Mouse (Mus musculus) B cell, adult (primary cell): ENCODE measurements around the gene Sf3a2. TPM values are rescaled to one million over a fixed set of nuclear protein-coding genes. Genes with fewer than 3 reads are reported as not detected.

ENCODE experiments used
- total RNA-seq: library from RNA; stranded (reverse); gene quantifications from 4 replicates; pipeline ENCODE4 v1.2.4, GENCODE M21; 2023; ENCODE audit not compliant: inconsistent age

The Sf3a2 gene
- total RNA-seq, result 69.6 to 87.1 TPM (median 77.5 TPM) in 4 replicates

DNA sequence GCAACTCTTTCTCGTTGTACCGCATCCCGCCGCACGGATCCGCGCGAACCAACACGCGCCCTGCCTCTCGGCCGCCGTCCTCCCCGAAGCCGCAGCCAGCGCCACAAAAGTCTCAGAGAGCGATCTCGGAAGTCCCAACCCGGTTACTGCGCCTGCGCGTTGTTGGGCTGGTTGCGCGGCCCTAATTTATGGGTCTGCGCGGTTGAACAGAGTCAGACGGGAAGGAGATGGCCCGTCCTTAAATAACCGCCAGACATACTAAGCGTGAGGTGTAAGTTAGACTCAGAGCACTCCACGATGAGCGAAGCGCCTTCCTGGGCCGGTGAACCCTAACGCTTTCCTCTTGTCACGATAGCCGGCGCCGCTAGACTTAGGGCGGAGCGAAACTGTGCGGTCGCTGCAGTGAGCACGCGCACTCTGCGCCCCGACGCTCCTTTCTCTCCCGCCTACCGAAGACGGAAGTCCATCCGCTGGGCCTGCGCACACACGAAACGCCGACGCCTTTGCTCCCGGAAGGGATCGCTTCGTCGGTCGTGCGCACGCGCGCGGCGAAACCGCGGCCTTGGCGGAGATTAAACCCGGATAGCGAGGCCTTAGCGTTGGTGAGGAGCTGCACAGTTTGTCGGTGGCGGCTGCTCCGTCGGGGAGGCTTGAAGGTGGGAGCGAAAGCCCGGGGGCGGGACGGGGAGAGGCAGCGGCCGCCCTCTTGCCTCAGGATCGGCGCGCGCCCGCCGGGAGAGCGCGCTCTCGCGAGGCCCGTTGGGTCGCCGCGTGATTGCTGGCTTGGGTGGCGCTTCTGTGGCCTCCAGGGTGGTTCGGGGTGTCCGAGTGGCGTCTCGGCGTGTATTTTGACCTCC is at the start of gene Sf3a2, which contains the start of gene Plekhj1:
Gene Sf3a2 (plus strand): TSS at position 49 of the 857 bp plus-strand sequence.
Gene Plekhj1 (minus strand): TSS at position 477 of the 857 bp plus-strand sequence.

GRCm38 (mm10) chr10:80754594-80755290 is 43.3 kb upstream of the Sf3a2 start, which contains the start of gene Dot1l:
Dot1l (plus strand) TSS chr10:80755206.

GRCm38 (mm10) chr10:80804916-80805315 is 6.9 kb downstream of the Sf3a2 start, which contains the start of gene Amh:
Amh (plus strand) TSS chr10:80805243.

GRCm38 (mm10) chr10:80813366-80813765 is 15.4 kb downstream of the Sf3a2 start, which contains the start of gene Jsrp1:
Jsrp1 (minus strand) TSS chr10:80813498.

DNA sequence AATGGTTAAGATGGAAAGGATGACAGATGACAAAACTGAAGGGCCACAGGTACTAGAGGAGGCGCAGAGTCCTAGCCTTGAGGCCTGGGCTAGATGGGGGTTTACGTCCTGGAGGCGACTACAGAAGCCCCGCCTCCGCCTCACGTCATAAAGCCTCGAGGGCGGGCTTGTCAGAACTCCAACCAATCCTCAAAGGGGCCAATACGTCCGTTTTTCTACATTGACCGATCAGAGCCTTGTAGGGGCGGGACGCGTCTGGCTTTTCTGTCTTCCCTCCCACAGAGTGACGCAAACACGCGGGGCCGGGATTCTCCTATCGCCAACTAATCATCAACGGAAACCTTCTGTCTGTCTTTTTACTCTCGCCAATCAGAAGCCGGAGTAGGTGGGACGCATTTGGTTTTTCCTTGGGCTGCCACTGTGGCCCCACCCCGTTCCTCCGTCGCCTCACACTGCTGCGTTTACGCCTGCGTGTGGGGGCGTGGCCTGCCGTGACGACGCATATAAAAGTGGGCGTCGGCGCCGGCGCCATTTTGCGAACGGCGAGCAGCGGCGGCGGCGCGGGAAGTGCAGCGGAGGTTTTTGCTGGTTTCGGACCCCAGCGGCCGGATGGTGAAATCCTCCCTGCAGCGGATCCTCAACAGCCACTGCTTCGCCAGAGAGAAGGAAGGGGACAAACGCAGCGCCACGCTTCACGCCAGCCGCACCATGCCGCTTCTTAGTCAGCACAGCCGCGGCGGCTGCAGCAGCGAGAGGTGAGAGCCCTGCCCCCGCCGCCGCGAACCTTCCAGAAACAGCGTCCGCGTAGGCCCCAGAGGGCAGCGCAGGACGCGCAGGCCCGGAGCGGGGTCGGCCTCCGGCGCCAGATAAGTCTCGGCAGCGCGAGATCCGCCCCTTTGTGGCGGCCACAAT is 28.4 kb downstream of the Sf3a2 start, which contains the start of gene Oaz1:
Gene Oaz1 (plus strand): TSS at position 506 of the 912 bp plus-strand sequence.

DNA sequence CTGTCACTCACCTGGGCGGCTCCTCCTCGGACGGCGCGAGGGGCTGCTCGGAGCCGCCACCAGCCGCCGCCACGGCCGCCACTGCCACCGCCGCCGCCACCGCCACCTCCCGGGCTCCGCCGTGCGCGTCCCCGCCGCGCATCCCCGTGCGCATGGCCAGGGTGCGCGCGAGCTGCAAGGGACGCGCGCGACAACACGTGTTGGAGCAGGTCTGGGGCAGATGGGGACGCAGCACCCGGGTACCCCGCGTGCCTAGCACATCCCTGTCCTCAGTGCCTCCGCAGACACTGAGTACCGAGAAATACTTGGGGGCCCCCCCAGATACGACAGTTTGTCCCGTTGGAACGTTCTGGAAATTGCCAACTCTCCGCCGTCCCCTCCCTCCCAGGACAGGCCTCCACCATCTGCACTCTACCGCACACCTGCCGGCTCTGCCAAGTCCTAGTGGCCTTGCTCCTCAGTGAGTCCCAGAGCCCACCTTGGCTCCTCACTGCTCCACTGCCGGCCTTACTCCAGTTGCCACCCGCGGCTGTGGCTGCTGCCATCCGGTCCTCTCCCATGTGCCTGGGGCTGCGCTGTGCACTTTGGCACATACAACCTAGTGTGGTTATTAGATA is 46.0 kb downstream of the Sf3a2 start, which contains the start of gene Lingo3:
Gene Lingo3 (minus strand): TSS at position 109 of the 617 bp plus-strand sequence.

Other genes starting within 250 kb of the Sf3a2 start
- gene Rexo1, start 236.6 kb upstream of the Sf3a2 start, total RNA-seq, result 113 to 133 TPM (median 119 TPM) in 4 replicates
- 28.7 to 30.4 TPM (median 29.1 TPM) in 4 replicates for gene Klf16, start 220.9 kb upstream of the Sf3a2 start, total RNA-seq
- 98.4 to 122 TPM (median 111 TPM) in 4 replicates for gene Abhd17a, start 207.9 kb upstream of the Sf3a2 start, total RNA-seq
- 59.8 to 72.2 TPM (median 66.6 TPM) in 4 replicates for gene Scamp4, start 195.3 kb upstream of the Sf3a2 start, total RNA-seq
- 11.7 to 18.8 TPM (median 16.4 TPM) in 4 replicates for gene Adat3, start 195.3 kb upstream of the Sf3a2 start, total RNA-seq
- gene Gm49322, start 192.2 kb upstream of the Sf3a2 start, total RNA-seq, result 8.0 to 11.8 TPM (median 9.9 TPM) in 4 replicates
- gene Csnk1g2, start 175.4 kb upstream of the Sf3a2 start, total RNA-seq, result 197 to 226 TPM (median 216 TPM) in 4 replicates
- 28.4 to 35.4 TPM (median 33.8 TPM) in 4 replicates for gene Btbd2, start 141.1 kb upstream of the Sf3a2 start, total RNA-seq
- 439 to 470 TPM (median 448 TPM) in 4 replicates for gene Mknk2, start 120.1 kb upstream of the Sf3a2 start, total RNA-seq
- 98.5 to 112 TPM (median 103 TPM) in 4 replicates for gene Mob3a, start 96.2 kb upstream of the Sf3a2 start, total RNA-seq
- 27.3 to 49.1 TPM (median 36.6 TPM) in 4 replicates for gene Izumo4, start 96.0 kb upstream of the Sf3a2 start, total RNA-seq
- 128 to 153 TPM (median 137 TPM) in 4 replicates for gene Ap3d1, start 55.9 kb upstream of the Sf3a2 start, total RNA-seq
- 65.5 to 67.7 TPM (median 67.0 TPM) in 4 replicates for gene Dot1l, start 43.0 kb upstream of the Sf3a2 start, total RNA-seq
- gene Plekhj1, start 428 bp downstream of the Sf3a2 start, total RNA-seq, result 120 to 133 TPM (median 122 TPM) in 4 replicates
- 0.96 to 1.9 TPM (median 1.5 TPM) in 4 replicates for gene Amh, start 7.0 kb downstream of the Sf3a2 start, total RNA-seq
- not detected in 4 replicates for gene Jsrp1, start 15.3 kb downstream of the Sf3a2 start, total RNA-seq
- gene Oaz1, start 28.5 kb downstream of the Sf3a2 start, total RNA-seq, result 502 to 594 TPM (median 550 TPM) in 4 replicates
- gene Lingo3, start 45.8 kb downstream of the Sf3a2 start, total RNA-seq, result not detected in 4 replicates
- 20.6 to 35.7 TPM (median 27.3 TPM) in 4 replicates for gene Lsm7, start 57.0 kb downstream of the Sf3a2 start, total RNA-seq
- gene Sppl2b, start 57.1 kb downstream of the Sf3a2 start, total RNA-seq, result 24.8 to 34.2 TPM (median 28.8 TPM) in 4 replicates
- not detected in 4 replicates for gene Tmprss9, start 73.7 kb downstream of the Sf3a2 start, total RNA-seq
- 67.2 to 77.1 TPM (median 71.8 TPM) in 4 replicates for gene Timm13, start 102.8 kb downstream of the Sf3a2 start, total RNA-seq
- gene Lmnb2, start 120.0 kb downstream of the Sf3a2 start, total RNA-seq, result 10.7 to 14.4 TPM (median 12.4 TPM) in 4 replicates
- gene Gadd45b, start 131.9 kb downstream of the Sf3a2 start, total RNA-seq, result 43.6 to 49.2 TPM (median 44.1 TPM) in 4 replicates
- 0.19 to 0.39 TPM (median 0.22 TPM) in 3 of 4 replicates, not detected in the other for gene Gng7, start 216.7 kb downstream of the Sf3a2 start, total RNA-seq
- not detected in 4 replicates for gene Diras1, start 227.5 kb downstream of the Sf3a2 start, total RNA-seq
- gene Slc39a3, start 239.2 kb downstream of the Sf3a2 start, total RNA-seq, result 10.1 to 13.0 TPM (median 12.5 TPM) in 4 replicates